11 mouse cellular contexts compared by ENCODE assay signal in the genomic region with DNA sequence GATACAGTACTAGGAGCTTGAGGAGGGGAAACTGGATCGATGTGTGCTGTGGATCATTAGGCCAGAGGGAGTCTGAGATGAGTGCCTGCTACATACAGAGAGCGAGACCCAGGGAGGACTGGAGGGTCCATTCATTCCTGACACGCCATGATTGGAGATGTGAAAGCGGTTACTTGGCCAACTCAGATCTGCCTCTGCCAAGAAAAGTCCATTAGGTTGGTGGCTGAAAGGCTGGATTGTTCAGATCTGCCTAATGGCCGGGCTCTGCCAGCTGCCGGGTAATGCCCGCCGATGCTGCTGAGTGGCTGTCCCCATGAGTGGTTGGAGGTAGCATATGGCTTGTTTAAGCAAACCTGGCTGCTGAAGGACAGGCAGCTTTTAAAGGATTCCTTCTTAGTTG. TPM values are rescaled to one million over a fixed set of nuclear protein-coding genes. Genes with fewer than 3 reads are reported as not detected.
DNase-seq lines count a peak whose midpoint lies in the region; ATAC-seq and TF ChIP-seq lines count a peak whose summit lies in the region.
"Had no signal": no experiment of that assay in that cellular context is flagged by ENCODE, and none has a peak within 500 bp of the region (broad histone marks: within the 10 kb centered on the region; RNA-seq: fewer than 3 reads in every experiment).

No protein-coding gene starts in this region.

- H3K4me2 ChIP-seq in hindbrain, embryonic 14.5 days (replicated peaks): no peak overlapping the region
- H3K4me2 ChIP-seq in midbrain, postnatal 0 days (ENCODE audit: low read depth, low read length, poor library complexity, severe bottlenecking): no peak overlapping the region
- H3K4me2 ChIP-seq: kidney, embryonic 15.5 days; limb, embryonic 13.5 days had no signal

- peak overlapping the region; percentile 62 for H3K27ac ChIP-seq in hindbrain, embryonic 14.5 days
- H3K27ac ChIP-seq in midbrain, postnatal 0 days (ENCODE audit: low read depth, low read length): no peak overlapping the region
- no peak overlapping the region for H3K27ac ChIP-seq in gastrocnemius, adult 2 months
- H3K27ac ChIP-seq: kidney, embryonic 15.5 days; limb, embryonic 13.5 days; macrophage had no signal

- 55% methylated on average over 8 of the region's 8 CpGs for WGBS in hindbrain, embryonic 14.5 days
- WGBS in midbrain, postnatal 0 days: 63% methylated on average over 8 of the region's 8 CpGs

- H3K27me3 ChIP-seq in hindbrain, embryonic 14.5 days (ENCODE audit: control insufficient read depth, insufficient read depth, low read length): no peaks in the 10 kb centered on the region
- no peaks in the 10 kb centered on the region for H3K27me3 ChIP-seq in midbrain, postnatal 0 days (ENCODE audit: insufficient read depth, low read length)
- H3K27me3 ChIP-seq: kidney, embryonic 15.5 days; limb, embryonic 13.5 days had no signal

- TF ChIP-seq CTCF in brain, embryonic 14.5 days (IDR thresholded peaks at IDR 0.05; ENCODE audit: borderline replicate concordance, extremely low read depth, insufficient read depth, insufficient read length): no peak
- TF ChIP-seq CTCF in midbrain, postnatal 0 days (IDR thresholded peaks at IDR 0.05): no peak
- no peak for TF ChIP-seq CTCF in gastrocnemius, adult 2 months (IDR thresholded peaks at IDR 0.05)

- H3K9ac ChIP-seq in hindbrain, embryonic 14.5 days: no peak overlapping the region
- no peak overlapping the region for H3K9ac ChIP-seq in midbrain, postnatal 0 days (replicated peaks; ENCODE audit: low read length, poor library complexity, severe bottlenecking)
- H3K9ac ChIP-seq: kidney, embryonic 15.5 days; limb, embryonic 13.5 days had no signal

- peak; percentile 60 for ATAC-seq in frontal cortex, adult (ENCODE audit: low TSS enrichment)
- peak; percentile 68 for ATAC-seq in hindbrain, embryonic 14.5 days (ENCODE audit: low FRiP score)
- peak; percentile 63 for ATAC-seq in midbrain, postnatal 0 days (ENCODE audit: low FRiP score)

- peaks cover 24% of the 10 kb centered on the region for H3K4me1 ChIP-seq in hindbrain, embryonic 14.5 days (replicated peaks; ENCODE audit: control insufficient read depth, insufficient read depth, low read length)
- H3K4me1 ChIP-seq in midbrain, postnatal 0 days (ENCODE audit: insufficient read depth, low read length): peaks cover 3% of the 10 kb centered on the region; the same call in 1 of the 2 replicates

- no peak for DNase-seq in frontal cortex, postnatal 25 days (ENCODE audit: low spot score in 2 of 2)
- DNase-seq in brain, embryonic 14.5 days (ENCODE audit: low read depth): peak; percentile 96
- DNase-seq in hindbrain, embryonic 14.5 days (ENCODE audit: low spot score): peak; percentile 63
- peak; percentile 88 for DNase-seq in midbrain, postnatal 0 days (ENCODE audit: low spot score)
- DNase-seq in gastrocnemius, adult 2 months: no peak
- no peak for DNase-seq in heart, adult 8-10 months (ENCODE audit: low spot score)
- DNase-seq in B cell, adult 2 months: no peak

- intact Hi-C loops in gastrocnemius, adult 2 months (cut with DNase I): no loop called here

- no peak overlapping the region for H3K4me3 ChIP-seq in hindbrain, embryonic 14.5 days (replicated peaks; ENCODE audit: low read length)
- no peak overlapping the region for H3K4me3 ChIP-seq in midbrain, postnatal 0 days (ENCODE audit: low read depth, low read length)
- no peak overlapping the region for H3K4me3 ChIP-seq in gastrocnemius, adult 2 months
- H3K4me3 ChIP-seq: kidney, embryonic 15.5 days; limb, embryonic 13.5 days had no signal

- TF ChIP-seq POLR2A in brain, embryonic 14.5 days (IDR thresholded peaks at IDR 0.05; ENCODE audit: borderline replicate concordance, extremely low read depth, insufficient read depth, insufficient read length, poor library complexity, severe bottlenecking): no peak

- peaks cover 18% of the 10 kb centered on the region for H3K36me3 ChIP-seq in hindbrain, embryonic 14.5 days (replicated peaks; ENCODE audit: control insufficient read depth, insufficient read depth)
- peaks cover 9% of the 10 kb centered on the region for H3K36me3 ChIP-seq in midbrain, postnatal 0 days (ENCODE audit: insufficient read depth, low read length)
- H3K36me3 ChIP-seq: kidney, embryonic 15.5 days had no signal

- no peaks in the 10 kb centered on the region for H3K9me3 ChIP-seq in hindbrain, embryonic 14.5 days (ENCODE audit: control insufficient read depth, low read length)
- H3K9me3 ChIP-seq in midbrain, postnatal 0 days (ENCODE audit: low read length): no peaks in the 10 kb centered on the region
- H3K9me3 ChIP-seq: kidney, embryonic 15.5 days; limb, embryonic 13.5 days had no signal

RNA-seq across cellular contexts. Expression of a gene that starts 12.4 kb away (rescaled TPM):
- 107 and 112 TPM in 2 replicates for polyA plus RNA-seq in brain, embryonic 14.5 days (2012; rRNA removed)
- 35.3 and 38.9 TPM in 2 replicates for polyA plus RNA-seq in hindbrain, embryonic 14.5 days (2014; fragmentation: Nextera tagmentation; extraction: Ambion mirVana)
- total RNA-seq in midbrain, postnatal 0 days (2014; rRNA removed): 68.7 and 68.9 TPM in 2 replicates
- polyA plus RNA-seq in midbrain, postnatal 0 days (2015; fragmentation: Nextera tagmentation; extraction: Ambion mirVana): 27.6 and 28.3 TPM in 2 replicates
- total RNA-seq in gastrocnemius, adult 2 months (2021): 1 to 10 TPM; 5.4 to 5.8 TPM
- 10 to 100 TPM; 26.5 to 33.0 (median 29.5) TPM for total RNA-seq in heart, adult 8-10 months (2022)

Comparison
In these comparisons a context has a peak if more than half of its experiments do, and no peak if none do; other contexts are left out.
1. DNase-seq: peak in brain, embryonic 14.5 days (single experiment), hindbrain, embryonic 14.5 days (single experiment) and midbrain, postnatal 0 days (single experiment); none in frontal cortex, postnatal 25 days (0 of 2), gastrocnemius, adult 2 months (single experiment), heart, adult 8-10 months (single experiment) and B cell, adult 2 months (0 of 2).
2. RNA of a gene that starts 12.4 kb away (total RNA-seq): 68.7 to 68.9 TPM in midbrain, postnatal 0 days and 26.5 to 33.0 TPM in heart, adult 8-10 months; 5.4 to 5.8 TPM in gastrocnemius, adult 2 months; every median in the first group is over 4 times any median in the second.
3. Peak in every context shown above with its lines, with median percentiles within 50 percentile points of each other: ATAC-seq.